Mouse (Mus musculus) C2C12 (cell line): Measurements from ENCODE around the gene Ttll1. TPM values are rescaled to one million over a fixed set of nuclear protein-coding genes. Genes with fewer than 3 reads are reported as not detected.

ENCODE experiments used
- H3K27me3 ChIP-seq: one replicate; pipeline ENCODE4 v1.6.1; 2011; ENCODE audit not compliant: control insufficient read depth, insufficient read depth, insufficient read length
- H3K36me3 ChIP-seq: one replicate; pipeline ENCODE4 v1.6.1; 2011; ENCODE audit not compliant: control insufficient read depth, insufficient read depth
- H3K4me3 ChIP-seq: one replicate; pipeline ENCODE4 v1.5.1; 2011; ENCODE audit warnings: mild to moderate bottlenecking, control low read depth; ENCODE audit not compliant: poor library complexity, insufficient read depth, severe bottlenecking
- H3K79me2 ChIP-seq: one replicate; pipeline ENCODE4 v1.6.1; 2011; ENCODE audit not compliant: control insufficient read depth, insufficient read depth
- H3K79me3 ChIP-seq: one replicate; pipeline ENCODE4 v1.6.1; 2011; ENCODE audit warnings: low read depth, control low read depth
- H3ac ChIP-seq: one replicate; pipeline ENCODE3; 2011; ENCODE audit warnings: low read depth; ENCODE audit not compliant: control insufficient read depth, insufficient read length
- CEBPB ChIP-seq: IDR thresholded peaks from one replicate; pipeline ENCODE4 v1.6.1; 2011; ENCODE audit warnings: low read depth, mild to moderate bottlenecking, control low read depth, moderate library complexity
- CTCF ChIP-seq: IDR thresholded peaks from one replicate; pipeline ENCODE4 v1.5.1; 2011; ENCODE audit not compliant: control insufficient read depth, insufficient read depth, insufficient read length
- FOSL1 ChIP-seq: IDR thresholded peaks from one replicate; pipeline ENCODE4 v1.8.0; 2011; ENCODE audit warnings: mild to moderate bottlenecking, low read length; ENCODE audit not compliant: poor library complexity, insufficient read depth, severe bottlenecking
- MAX ChIP-seq: IDR thresholded peaks from one replicate; pipeline ENCODE4 v1.6.1; 2011; ENCODE audit warnings: mild to moderate bottlenecking, control low read depth
- MYOD1 ChIP-seq: IDR thresholded peaks from one replicate; pipeline ENCODE4 v1.6.1; 2011; ENCODE audit warnings: low read depth; ENCODE audit not compliant: control insufficient read depth, insufficient read length
- MYOG ChIP-seq: IDR thresholded peaks from one replicate; pipeline ENCODE4 v1.6.1; 2011; ENCODE audit not compliant: control insufficient read depth, insufficient read length; ENCODE audit errors: extremely low read depth
- USF1 ChIP-seq: IDR thresholded peaks from one replicate; pipeline ENCODE4 v1.6.1; 2011; ENCODE audit warnings: low read depth, mild to moderate bottlenecking, control low read depth, moderate library complexity
- polyA plus RNA-seq: library from polyadenylated mRNA; unstranded; fragments of >200 nt; fragmentation: generic; extraction: Trizol; gene quantifications from one replicate; pipeline ENCODE4 v1.2.1, GENCODE M21; 2012; ENCODE audit warnings: missing spikeins

Ttll1 gene
- polyA plus RNA-seq, 1 experiment, result 28.5 TPM

DNA sequence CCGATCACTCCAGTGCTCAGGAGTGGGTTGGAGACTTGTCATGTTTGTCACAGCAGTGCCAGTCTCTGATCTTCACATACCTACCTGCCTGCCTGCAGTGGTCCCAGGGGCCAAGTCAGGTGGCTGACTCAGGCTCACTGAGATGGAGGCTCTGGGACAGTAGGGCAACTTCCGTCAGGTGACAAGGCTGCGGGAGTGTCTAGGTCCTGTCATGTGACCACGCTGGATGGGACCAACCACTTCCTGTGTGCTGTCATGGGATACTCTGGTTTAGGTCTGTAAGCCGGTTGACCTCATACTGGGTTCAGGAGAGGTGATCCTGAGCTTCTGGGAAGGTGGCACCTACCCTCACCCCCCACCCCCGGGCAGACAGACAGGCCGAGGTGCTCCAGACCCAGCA lies 35.3 kb upstream of the Ttll1 start:
- H3K79me2 ChIP-seq, result no peaks in the 10 kb centered on the region
- H3K36me3 ChIP-seq, result peaks cover 45% of the 10 kb centered on the region
- no peak overlapping the region for H3K4me3 ChIP-seq
- H3K79me3 ChIP-seq, result no peaks in the 10 kb centered on the region
- no peak overlapping the region for H3ac ChIP-seq
- no peaks in the 10 kb centered on the region for H3K27me3 ChIP-seq
- TF ChIP-seq MYOG (no peak), USF1 (peak; percentile 70)

DNA sequence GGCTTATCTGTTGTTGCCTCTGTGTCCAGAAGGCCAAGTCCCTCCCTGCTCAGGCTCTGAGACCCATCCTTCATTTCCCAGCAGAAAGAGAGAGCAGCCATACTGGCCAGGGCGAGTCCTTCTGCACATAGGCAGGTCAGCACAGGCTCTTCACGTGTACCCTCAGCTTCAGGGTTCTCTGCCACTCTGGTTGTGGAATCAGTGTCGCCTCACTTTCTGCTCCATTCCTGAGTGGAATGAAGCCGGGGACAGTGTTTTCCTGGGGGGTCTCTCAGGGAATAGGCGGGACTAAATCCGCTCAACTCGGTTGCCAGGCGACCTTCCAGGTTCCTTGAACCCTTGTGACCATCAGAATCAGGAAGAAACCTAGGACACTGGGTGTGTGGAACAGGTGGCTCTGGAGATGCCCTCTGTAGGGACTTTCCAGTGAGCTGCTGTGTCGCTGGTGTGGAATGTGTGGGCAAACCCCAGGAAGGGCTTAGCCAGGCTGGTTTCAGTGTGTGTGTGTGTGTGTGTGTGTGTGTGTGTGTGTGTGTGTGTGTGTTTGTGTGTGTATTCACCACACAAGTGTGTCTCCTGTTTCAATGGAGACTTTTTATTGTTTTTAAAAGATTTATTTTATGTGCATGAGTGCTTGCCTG lies 31.1 kb upstream of the Ttll1 start:
- TF ChIP-seq MYOD1 (peak; percentile 54), FOSL1 (no peak)

DNA sequence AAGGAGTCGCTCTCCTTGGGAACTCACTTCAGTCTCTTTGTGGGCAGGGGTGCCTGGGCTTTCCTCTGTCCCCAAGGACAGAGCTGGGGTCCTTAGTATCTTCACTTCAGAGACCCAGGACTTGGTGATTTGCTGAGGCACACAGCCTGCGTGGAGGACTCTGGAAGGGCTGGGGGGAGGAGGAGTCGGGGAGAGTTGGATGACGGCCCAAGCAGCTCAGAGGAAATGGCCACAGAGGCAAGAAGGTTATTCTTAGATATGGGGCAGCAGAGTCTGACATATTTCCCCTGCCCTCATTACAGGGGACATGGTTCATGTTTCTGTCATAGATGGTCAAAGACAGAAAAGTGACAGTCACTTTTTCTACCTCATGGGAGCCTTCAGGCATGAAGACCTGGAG lies 29.2 kb upstream of the Ttll1 start:
- Histone ChIP-seq H3K79me2 (no peaks in the 10 kb centered on the region), H3K79me3 (no peaks in the 10 kb centered on the region), H3K36me3 (no peaks in the 10 kb centered on the region), H3ac (no peak overlapping the region), H3K4me3 (no peak overlapping the region), H3K27me3 (no peaks in the 10 kb centered on the region)
- TF ChIP-seq MAX (no peak), CTCF (no peak), USF1 (no peak), MYOD1 (no peak)

More for the DNA sequence above, 31.1 kb upstream of the Ttll1 start:
- no peak overlapping the region for H3ac ChIP-seq
- H3K79me2 ChIP-seq, result no peaks in the 10 kb centered on the region
- no peaks in the 10 kb centered on the region for H3K79me3 ChIP-seq
- H3K27me3 ChIP-seq, result no peaks in the 10 kb centered on the region
- H3K36me3 ChIP-seq, result peaks cover 5% of the 10 kb centered on the region
- H3K4me3 ChIP-seq, result no peak overlapping the region

DNA sequence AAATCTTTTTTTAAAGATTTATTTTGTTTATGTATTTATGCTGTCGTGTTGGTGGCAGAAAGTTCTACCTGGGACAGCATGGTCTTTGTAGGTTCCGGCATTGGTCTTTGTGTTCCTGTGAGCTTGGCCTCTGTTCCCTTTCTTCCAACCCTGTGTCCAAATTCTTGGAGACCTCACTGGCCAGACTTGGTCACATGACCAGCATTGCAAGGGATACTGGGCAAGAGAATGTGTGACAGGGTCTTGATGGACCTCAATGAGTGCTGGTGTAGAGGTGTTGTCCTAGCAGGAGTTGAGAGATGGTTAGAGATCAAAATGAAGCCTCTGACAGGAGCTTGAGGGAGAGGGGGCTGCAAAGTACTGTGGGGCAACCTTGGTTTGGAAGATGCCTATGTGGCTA lies 28.2 kb upstream of the Ttll1 start:
- TF ChIP-seq USF1 (peak; percentile 53), FOSL1 (no peak)
- Histone ChIP-seq H3K79me2 (no peaks in the 10 kb centered on the region), H3K27me3 (no peaks in the 10 kb centered on the region), H3ac (no peak overlapping the region), H3K4me3 (no peak overlapping the region), H3K36me3 (no peaks in the 10 kb centered on the region), H3K79me3 (no peaks in the 10 kb centered on the region)

DNA sequence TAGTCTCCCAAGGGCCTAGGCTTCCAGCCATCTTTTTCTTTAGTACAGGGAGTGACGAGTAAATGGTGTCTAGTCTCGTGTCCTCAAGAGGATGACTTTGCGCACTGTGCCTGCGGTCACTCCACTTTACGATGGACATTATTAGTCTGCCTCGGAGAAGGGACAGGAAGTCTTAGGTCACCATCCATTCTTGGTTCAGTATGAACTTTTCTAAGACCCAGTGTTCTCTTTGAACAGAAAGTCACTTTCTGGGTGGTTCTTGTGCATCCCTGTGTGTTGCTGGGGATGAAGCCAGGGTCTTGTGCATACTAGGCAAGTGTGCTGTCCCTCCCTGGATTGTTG lies 25.2 kb upstream of the Ttll1 start:
- Histone ChIP-seq H3K36me3 (no peaks in the 10 kb centered on the region), H3ac (no peak overlapping the region), H3K27me3 (peaks cover under 1% of the 10 kb centered on the region), H3K4me3 (no peak overlapping the region), H3K79me3 (no peaks in the 10 kb centered on the region), H3K79me2 (no peaks in the 10 kb centered on the region)
- no peak for TF ChIP-seq MAX
- TF ChIP-seq MYOG, result no peak
- no peak for TF ChIP-seq FOSL1
- TF ChIP-seq USF1, result no peak
- no peak for TF ChIP-seq CEBPB
- no peak for TF ChIP-seq MYOD1
- TF ChIP-seq CTCF, result no peak

DNA sequence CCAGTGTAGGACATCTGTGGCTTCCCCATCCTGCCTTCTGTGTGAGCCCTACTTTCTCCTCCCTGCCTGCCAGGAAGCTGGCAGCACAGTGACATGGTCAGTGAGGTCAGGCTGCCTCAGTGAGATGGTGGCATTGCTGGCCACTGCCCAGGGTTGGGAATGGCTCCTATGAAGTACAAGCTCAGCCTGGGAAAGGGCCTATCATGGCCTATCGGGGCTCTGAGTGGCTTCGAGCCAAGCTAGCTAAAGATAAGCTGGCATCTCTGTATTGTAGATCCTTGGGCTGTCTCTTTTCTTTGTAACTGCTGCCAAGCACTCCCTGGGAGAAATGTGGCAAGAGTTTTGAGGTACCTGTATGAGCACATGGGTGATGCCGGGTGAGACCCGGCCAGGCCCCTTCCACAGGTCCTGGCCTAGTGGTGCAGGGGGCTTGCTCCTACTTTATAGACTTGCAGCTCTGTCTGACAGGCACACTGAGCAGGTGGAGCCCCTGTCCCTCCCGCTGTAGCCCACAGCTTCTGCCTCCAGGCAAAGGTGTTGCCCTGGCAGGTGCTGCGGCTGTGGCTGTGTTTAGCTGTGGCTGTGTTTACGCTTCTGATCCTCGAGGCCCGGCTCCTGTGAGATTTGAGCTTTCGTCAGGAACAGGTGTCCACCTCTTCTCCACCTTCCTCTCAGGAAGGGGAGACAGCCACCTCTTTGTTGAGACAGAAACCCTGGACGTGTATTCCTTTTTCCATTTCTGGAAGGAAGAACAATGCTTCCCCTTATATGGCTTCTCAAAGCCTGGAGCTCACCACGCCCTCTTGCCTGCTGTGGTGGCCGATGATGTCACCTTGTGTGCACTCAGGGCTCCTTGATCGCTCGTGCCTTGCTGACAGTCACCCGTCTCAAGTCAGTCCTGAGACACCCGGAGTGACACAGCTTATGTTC lies 24.5 kb upstream of the Ttll1 start:
- no peaks in the 10 kb centered on the region for H3K79me3 ChIP-seq
- H3K4me3 ChIP-seq, result no peak overlapping the region
- H3K36me3 ChIP-seq, result no peaks in the 10 kb centered on the region
- no peaks in the 10 kb centered on the region for H3K79me2 ChIP-seq
- H3ac ChIP-seq, result no peak overlapping the region
- H3K27me3 ChIP-seq, result peaks cover 7% of the 10 kb centered on the region
- no peak for TF ChIP-seq USF1
- TF ChIP-seq MYOG, result no peak
- no peak for TF ChIP-seq CEBPB
- TF ChIP-seq MYOD1, result no peak
- TF ChIP-seq CTCF, result no peak
- TF ChIP-seq MAX, result no peak
- TF ChIP-seq FOSL1, result no peak
